Mouse (Mus musculus): ENCODE results near the gene St14. TPM values are rescaled to one million over a fixed set of nuclear protein-coding genes. Genes with fewer than 3 reads are reported as not detected.

The St14 gene
- polyA plus RNA-seq, 1 experiment = 1.2 TPM

GRCm38 (mm10) chr9:31163327-31163726 is 31.7 kb upstream of the St14 start:
- DNase-seq = no peak
- no peak for TF ChIP-seq CTCF (IDR thresholded peaks at IDR 0.05; ENCODE audit: borderline replicate concordance, insufficient read depth, low read depth, low read length)
- TF ChIP-seq POLR2A (IDR thresholded peaks at IDR 0.05; ENCODE audit: borderline replicate concordance, insufficient read depth, low read length) = no peak
- H3K4me1 ChIP-seq (ENCODE audit: control insufficient read depth, insufficient read depth, low read length) = peaks cover 12% of the 10 kb centered on the region
- no peak overlapping the region for H3K27ac ChIP-seq (ENCODE audit: insufficient read depth, low read length)
- WGBS = 80% methylated on average over 1 of the region's 1 CpGs
- no peak overlapping the region for H3K4me3 ChIP-seq (replicated peaks; ENCODE audit: insufficient read depth, low read depth, low read length)
- H3K27me3 ChIP-seq (ENCODE audit: control insufficient read depth, insufficient read depth, low read length) = no peaks in the 10 kb centered on the region

- Histone ChIP-seq H3K27me3 (ENCODE audit: control insufficient read depth, insufficient read depth, low read length) (no peaks in the 10 kb centered on the region), H3K27ac (ENCODE audit: insufficient read depth, low read length) (no peak overlapping the region), H3K4me1 (ENCODE audit: control insufficient read depth, insufficient read depth, low read length) (peaks cover 11% of the 10 kb centered on the region), H3K4me3 (replicated peaks; ENCODE audit: insufficient read depth, low read depth, low read length) (no peak overlapping the region)
- TF ChIP-seq POLR2A (IDR thresholded peaks at IDR 0.05; ENCODE audit: borderline replicate concordance, insufficient read depth, low read length) = no peak
- no peak for TF ChIP-seq CTCF (IDR thresholded peaks at IDR 0.05; ENCODE audit: borderline replicate concordance, insufficient read depth, low read depth, low read length)
- WGBS = 76% methylated on average over 1 of the region's 1 CpGs
- DNase-seq = no peak
Measured at GRCm38 (mm10) chr9:31162911-31163310, 31.3 kb upstream of the St14 start.

GRCm38 (mm10) chr9:31159910-31160309 is 28.3 kb upstream of the St14 start:
- DNase-seq = peak in 1 of 2 experiments; percentile 31
- no peak overlapping the region for H3K4me3 ChIP-seq (replicated peaks; ENCODE audit: insufficient read depth, low read depth, low read length)
- no peaks in the 10 kb centered on the region for H3K4me1 ChIP-seq (ENCODE audit: control insufficient read depth, insufficient read depth, low read length)
- 93% methylated on average over 4 of the region's 4 CpGs for WGBS
- TF ChIP-seq CTCF (IDR thresholded peaks at IDR 0.05; ENCODE audit: borderline replicate concordance, insufficient read depth, low read depth, low read length) (peak; percentile 35; the same call in 1 of the 2 replicates), POLR2A (IDR thresholded peaks at IDR 0.05; ENCODE audit: borderline replicate concordance, insufficient read depth, low read length) (no peak)
- H3K27ac ChIP-seq (ENCODE audit: insufficient read depth, low read length) = no peak overlapping the region
- H3K27me3 ChIP-seq (ENCODE audit: control insufficient read depth, insufficient read depth, low read length) = no peaks in the 10 kb centered on the region

- no peak for TF ChIP-seq POLR2A (IDR thresholded peaks at IDR 0.05; ENCODE audit: borderline replicate concordance, insufficient read depth, low read length)
- no peak for TF ChIP-seq CTCF (IDR thresholded peaks at IDR 0.05; ENCODE audit: borderline replicate concordance, insufficient read depth, low read depth, low read length)
- 86% methylated on average over 8 of the region's 8 CpGs for WGBS
- H3K27me3 ChIP-seq (ENCODE audit: control insufficient read depth, insufficient read depth, low read length) = no peaks in the 10 kb centered on the region
- DNase-seq = no peak
- H3K4me3 ChIP-seq (replicated peaks; ENCODE audit: insufficient read depth, low read depth, low read length) = no peak overlapping the region
- no peak overlapping the region for H3K27ac ChIP-seq (ENCODE audit: insufficient read depth, low read length)
- no peaks in the 10 kb centered on the region for H3K4me1 ChIP-seq (ENCODE audit: control insufficient read depth, insufficient read depth, low read length)
Measured at GRCm38 (mm10) chr9:31156594-31156993, 24.9 kb upstream of the St14 start.

GRCm38 (mm10) chr9:31151050-31151449 is 19.4 kb upstream of the St14 start:
- peak in 1 of 2 experiments; percentile 27 for DNase-seq
- Histone ChIP-seq H3K4me3 (replicated peaks; ENCODE audit: insufficient read depth, low read depth, low read length) (no peak overlapping the region), H3K27ac (ENCODE audit: insufficient read depth, low read length) (no peak overlapping the region), H3K27me3 (ENCODE audit: control insufficient read depth, insufficient read depth, low read length) (no peaks in the 10 kb centered on the region), H3K4me1 (ENCODE audit: control insufficient read depth, insufficient read depth, low read length) (no peaks in the 10 kb centered on the region)
- TF ChIP-seq CTCF (IDR thresholded peaks at IDR 0.05; ENCODE audit: borderline replicate concordance, insufficient read depth, low read depth, low read length) = peak; percentile 20; the same call in 1 of the 2 replicates
- no peak for TF ChIP-seq POLR2A (IDR thresholded peaks at IDR 0.05; ENCODE audit: borderline replicate concordance, insufficient read depth, low read length)
- WGBS = 71% methylated on average over 2 of the region's 2 CpGs

- Histone ChIP-seq H3K27ac (ENCODE audit: insufficient read depth, low read length) (no peak overlapping the region), H3K4me1 (ENCODE audit: control insufficient read depth, insufficient read depth, low read length) (no peaks in the 10 kb centered on the region), H3K27me3 (ENCODE audit: control insufficient read depth, insufficient read depth, low read length) (no peaks in the 10 kb centered on the region), H3K4me3 (replicated peaks; ENCODE audit: insufficient read depth, low read depth, low read length) (no peak overlapping the region)
- DNase-seq = no peak
- TF ChIP-seq POLR2A (IDR thresholded peaks at IDR 0.05; ENCODE audit: borderline replicate concordance, insufficient read depth, low read length) (no peak), CTCF (IDR thresholded peaks at IDR 0.05; ENCODE audit: borderline replicate concordance, insufficient read depth, low read depth, low read length) (no peak)
- 83% methylated on average over 7 of the region's 7 CpGs for WGBS
Measured at GRCm38 (mm10) chr9:31148135-31148534, 16.5 kb upstream of the St14 start.

- Histone ChIP-seq H3K27me3 (ENCODE audit: control insufficient read depth, insufficient read depth, low read length) (no peaks in the 10 kb centered on the region), H3K4me3 (replicated peaks; ENCODE audit: insufficient read depth, low read depth, low read length) (no peak overlapping the region), H3K27ac (ENCODE audit: insufficient read depth, low read length) (no peak overlapping the region), H3K4me1 (ENCODE audit: control insufficient read depth, insufficient read depth, low read length) (no peaks in the 10 kb centered on the region)
- no peak for TF ChIP-seq CTCF (IDR thresholded peaks at IDR 0.05; ENCODE audit: borderline replicate concordance, insufficient read depth, low read depth, low read length)
- TF ChIP-seq POLR2A (IDR thresholded peaks at IDR 0.05; ENCODE audit: borderline replicate concordance, insufficient read depth, low read length) = no peak
- WGBS = 77% methylated on average over 7 of the region's 7 CpGs
- DNase-seq = no peak
Measured at GRCm38 (mm10) chr9:31145272-31145925, 13.7 kb upstream of the St14 start.

- WGBS = 86% methylated on average over 1 of the region's 1 CpGs
- Histone ChIP-seq H3K27me3 (ENCODE audit: control insufficient read depth, insufficient read depth, low read length) (no peaks in the 10 kb centered on the region), H3K27ac (ENCODE audit: insufficient read depth, low read length) (no peak overlapping the region), H3K4me1 (ENCODE audit: control insufficient read depth, insufficient read depth, low read length) (no peaks in the 10 kb centered on the region), H3K4me3 (replicated peaks; ENCODE audit: insufficient read depth, low read depth, low read length) (no peak overlapping the region)
- DNase-seq = no peak
- TF ChIP-seq POLR2A (IDR thresholded peaks at IDR 0.05; ENCODE audit: borderline replicate concordance, insufficient read depth, low read length) (no peak), CTCF (IDR thresholded peaks at IDR 0.05; ENCODE audit: borderline replicate concordance, insufficient read depth, low read depth, low read length) (no peak)
Measured at GRCm38 (mm10) chr9:31142924-31143323, 11.3 kb upstream of the St14 start.
